Mouse (Mus musculus): ENCODE data around the gene Pex10. TPM values are rescaled to one million over a fixed set of nuclear protein-coding genes. Genes with fewer than 3 reads are reported as not detected.
"Not testable (repeated sequence)": the region's sequence is repeated elsewhere in the genome, so short reads cannot be mapped to it uniquely, and the experiment has no call there.

Gene Pex10
- polyA plus RNA-seq, 1 experiment from 2014 or later: 23.3 TPM

GRCm38 (mm10) chr4:155065970-155066833 is 614 bp upstream of the Pex10 start:
- ATAC-seq (ENCODE audit: insufficient number of reproducible peaks, insufficient read depth, low FRiP score, low TSS enrichment): peak; percentile 12; the same call in 1 of the 2 replicates
- H3K9me3 ChIP-seq: no peaks in the 10 kb centered on the region
- H3K9ac ChIP-seq: no peak overlapping the region
- peak overlapping the region; percentile 68 for H3K4me3 ChIP-seq
- H3K4me2 ChIP-seq (replicated peaks): peak overlapping the region; percentile 70
- peaks cover 29% of the 10 kb centered on the region for H3K36me3 ChIP-seq
- H3K27me3 ChIP-seq: no peaks in the 10 kb centered on the region
- H3K27ac ChIP-seq: peak overlapping the region; percentile 83
- H3K4me1 ChIP-seq: peaks cover 18% of the 10 kb centered on the region
- 3% methylated on average over 15 of the region's 15 CpGs for WGBS

DNA sequence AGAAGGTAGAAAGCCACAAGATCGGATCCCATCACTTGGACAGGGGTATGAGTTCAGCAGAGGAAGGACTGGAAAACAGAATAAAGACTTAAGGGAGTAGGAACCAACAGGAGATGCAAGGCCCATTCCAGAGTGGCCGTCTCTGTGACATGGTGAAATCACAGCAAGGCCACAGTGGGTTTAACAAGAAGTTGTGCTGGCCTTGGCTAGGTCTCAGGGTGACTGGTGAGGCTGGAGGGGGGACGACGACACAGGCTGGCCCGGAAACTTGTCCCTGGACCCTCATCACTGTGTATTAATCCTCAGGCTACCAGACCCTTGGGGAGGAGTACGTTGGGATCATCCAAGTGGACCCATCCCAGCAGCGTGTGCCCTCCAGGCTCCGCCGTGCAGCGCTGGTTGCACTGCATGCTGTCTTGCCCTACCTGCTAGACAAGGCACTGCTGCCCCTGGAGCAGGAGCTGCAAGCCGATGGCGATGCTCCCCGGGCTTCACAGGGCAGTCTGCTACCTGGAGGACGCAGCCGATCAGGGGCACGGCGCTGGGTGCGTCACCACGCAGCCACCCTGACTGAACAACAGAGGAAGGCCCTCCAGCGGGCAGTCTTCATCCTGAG is 1.6 kb downstream of the Pex10 start:
- peaks cover 51% of the 10 kb centered on the region for H3K36me3 ChIP-seq
- H3K4me2 ChIP-seq (replicated peaks): no peak overlapping the region
- 95% methylated on average over 20 of the region's 20 CpGs for WGBS
- no peak overlapping the region for H3K27ac ChIP-seq
- no peaks in the 10 kb centered on the region for H3K27me3 ChIP-seq
- ATAC-seq (ENCODE audit: insufficient number of reproducible peaks, insufficient read depth, low FRiP score, low TSS enrichment): no peak
- H3K4me1 ChIP-seq: peaks cover 9% of the 10 kb centered on the region
- no peak overlapping the region for H3K4me3 ChIP-seq
- H3K9ac ChIP-seq: no peak overlapping the region
- no peaks in the 10 kb centered on the region for H3K9me3 ChIP-seq

DNA sequence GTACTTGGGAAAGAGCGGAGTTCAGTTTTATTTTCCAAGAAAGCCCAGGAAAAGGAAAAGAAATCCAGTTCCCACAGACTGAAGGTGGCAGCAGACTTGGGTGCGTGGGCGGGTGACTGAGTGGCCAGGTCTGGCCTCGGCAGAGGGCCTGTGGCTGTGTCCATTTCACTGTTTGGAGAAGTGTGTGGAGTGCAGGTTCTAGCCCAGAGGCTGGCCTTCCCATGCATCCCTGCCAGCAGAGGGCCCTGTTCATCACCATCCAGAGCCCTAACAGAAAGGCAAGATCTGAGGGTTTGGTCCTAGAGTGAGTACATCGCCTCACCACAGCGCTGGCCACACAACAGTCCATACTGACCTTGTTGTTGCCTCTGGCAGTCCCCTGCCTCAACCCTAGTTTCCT is 2.4 kb downstream of the Pex10 start:
- Histone ChIP-seq H3K4me3 (no peak overlapping the region), H3K27ac (no peak overlapping the region), H3K9ac (no peak overlapping the region), H3K4me1 (peaks cover 9% of the 10 kb centered on the region), H3K4me2 (replicated peaks) (no peak overlapping the region), H3K27me3 (no peaks in the 10 kb centered on the region), H3K9me3 (no peaks in the 10 kb centered on the region), H3K36me3 (peaks cover 58% of the 10 kb centered on the region)
- no peak for ATAC-seq (ENCODE audit: insufficient number of reproducible peaks, insufficient read depth, low FRiP score, low TSS enrichment)
- WGBS: 86% methylated on average over 6 of the region's 6 CpGs

- H3K4me2 ChIP-seq (replicated peaks): no peak overlapping the region
- H3K9me3 ChIP-seq: no peaks in the 10 kb centered on the region
- H3K9ac ChIP-seq: no peak overlapping the region
- H3K27ac ChIP-seq: no peak overlapping the region
- no peak overlapping the region for H3K4me3 ChIP-seq
- ATAC-seq (ENCODE audit: insufficient number of reproducible peaks, insufficient read depth, low FRiP score, low TSS enrichment): no peak
- WGBS: 93% methylated on average over 13 of the region's 13 CpGs
- peaks cover 66% of the 10 kb centered on the region for H3K36me3 ChIP-seq
- no peaks in the 10 kb centered on the region for H3K27me3 ChIP-seq
- peaks cover 9% of the 10 kb centered on the region for H3K4me1 ChIP-seq
Observed at GRCm38 (mm10) chr4:155070199-155070598, 3.4 kb downstream of the Pex10 start.

DNA sequence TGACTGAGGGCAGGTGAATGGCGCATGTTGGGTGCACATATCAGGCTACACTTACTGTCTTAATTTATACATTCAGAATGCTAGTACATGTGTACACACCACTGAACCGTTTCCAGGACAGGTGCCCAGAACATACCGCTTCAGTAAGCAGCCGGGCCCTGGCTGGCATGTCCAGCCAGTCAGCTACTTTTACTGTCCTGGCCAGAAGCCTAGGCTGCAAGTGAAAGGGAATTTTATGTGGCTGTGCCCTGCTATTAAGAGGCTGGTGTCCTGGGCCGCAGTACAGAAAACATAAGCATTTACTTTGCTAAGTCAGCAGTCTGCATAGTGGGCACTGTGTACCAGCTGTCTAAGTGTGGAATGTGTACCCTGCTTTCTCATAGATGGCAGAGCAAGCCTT is 4.1 kb downstream of the Pex10 start:
- no peak for ATAC-seq (ENCODE audit: insufficient number of reproducible peaks, insufficient read depth, low FRiP score, low TSS enrichment)
- WGBS: 94% methylated on average over 5 of the region's 5 CpGs
- Histone ChIP-seq H3K27ac (no peak overlapping the region), H3K9me3 (no peaks in the 10 kb centered on the region), H3K4me3 (no peak overlapping the region), H3K4me1 (peaks cover 9% of the 10 kb centered on the region), H3K27me3 (no peaks in the 10 kb centered on the region), H3K9ac (no peak overlapping the region), H3K4me2 (replicated peaks) (no peak overlapping the region), H3K36me3 (peaks cover 74% of the 10 kb centered on the region)

GRCm38 (mm10) chr4:155074418-155074817 is 7.6 kb downstream of the Pex10 start:
- no peak for ATAC-seq (ENCODE audit: insufficient number of reproducible peaks, insufficient read depth, low FRiP score, low TSS enrichment)
- Histone ChIP-seq H3K4me2 (replicated peaks) (no peak overlapping the region), H3K27me3 (no peaks in the 10 kb centered on the region), H3K27ac (no peak overlapping the region), H3K4me3 (no peak overlapping the region), H3K9ac (no peak overlapping the region), H3K4me1 (no peaks in the 10 kb centered on the region), H3K36me3 (peaks cover 88% of the 10 kb centered on the region), H3K9me3 (no peaks in the 10 kb centered on the region)
- 77% methylated on average over 9 of the region's 9 CpGs for WGBS

DNA sequence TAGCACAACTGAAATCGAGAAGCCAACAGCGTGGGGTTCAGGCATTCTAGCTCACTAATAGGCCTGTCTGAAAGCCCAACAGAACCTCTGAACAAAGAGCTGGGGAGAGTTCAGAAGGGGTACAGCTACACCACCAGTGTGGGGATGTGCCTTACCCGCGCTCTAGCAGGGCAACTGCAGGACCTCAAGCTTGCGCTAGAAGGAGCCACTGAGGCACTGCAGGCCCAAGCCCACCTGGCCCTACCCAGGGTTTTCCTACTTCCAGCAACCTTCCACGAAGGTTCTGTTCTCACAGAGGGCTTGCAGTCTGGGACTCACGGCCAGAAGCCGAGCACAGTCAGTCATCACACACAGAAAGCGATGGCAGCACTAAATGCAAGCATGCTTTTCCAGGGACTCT is 8.3 kb downstream of the Pex10 start:
- Histone ChIP-seq H3K4me3 (no peak overlapping the region), H3K36me3 (peaks cover 88% of the 10 kb centered on the region), H3K27me3 (no peaks in the 10 kb centered on the region), H3K4me2 (replicated peaks) (no peak overlapping the region), H3K9me3 (no peaks in the 10 kb centered on the region), H3K4me1 (no peaks in the 10 kb centered on the region), H3K27ac (no peak overlapping the region), H3K9ac (no peak overlapping the region)
- ATAC-seq (ENCODE audit: insufficient number of reproducible peaks, insufficient read depth, low FRiP score, low TSS enrichment): no peak
- WGBS: 87% methylated on average over 9 of the region's 9 CpGs

GRCm38 (mm10) chr4:155075813-155076212 is 9.0 kb downstream of the Pex10 start:
- Histone ChIP-seq H3K9ac (no peak overlapping the region), H3K27me3 (no peaks in the 10 kb centered on the region), H3K36me3 (peaks cover 88% of the 10 kb centered on the region), H3K9me3 (no peaks in the 10 kb centered on the region), H3K27ac (no peak overlapping the region), H3K4me1 (no peaks in the 10 kb centered on the region), H3K4me2 (replicated peaks) (no peak overlapping the region), H3K4me3 (no peak overlapping the region)
- 91% methylated on average over 2 of the region's 2 CpGs for WGBS
- no peak for ATAC-seq (ENCODE audit: insufficient number of reproducible peaks, insufficient read depth, low FRiP score, low TSS enrichment)

DNA sequence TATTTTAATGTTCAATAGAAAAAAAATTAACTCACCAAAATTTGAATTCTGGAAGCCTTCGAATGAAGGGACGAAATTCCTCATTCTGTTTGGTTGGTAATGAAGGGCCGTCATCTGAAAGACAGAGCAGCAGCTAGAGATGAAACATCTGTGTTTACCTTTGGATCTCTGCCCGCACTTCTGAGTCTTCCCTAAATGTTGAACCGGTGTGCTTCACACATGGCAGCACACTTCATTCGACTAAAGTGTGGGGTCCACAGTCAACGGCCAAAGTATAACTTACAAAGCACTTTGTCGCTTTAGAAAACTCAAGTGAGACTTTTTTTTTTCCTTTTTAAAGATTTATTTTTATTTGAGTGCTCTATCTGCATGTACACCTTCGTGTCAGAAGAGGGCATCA is 9.9 kb downstream of the Pex10 start:
- H3K9ac ChIP-seq: no peak overlapping the region
- H3K4me2 ChIP-seq (replicated peaks): no peak overlapping the region
- no peaks in the 10 kb centered on the region for H3K9me3 ChIP-seq
- H3K27ac ChIP-seq: no peak overlapping the region
- peaks cover 85% of the 10 kb centered on the region for H3K36me3 ChIP-seq
- 86% methylated on average over 9 of the region's 9 CpGs for WGBS
- no peak for ATAC-seq (ENCODE audit: insufficient number of reproducible peaks, insufficient read depth, low FRiP score, low TSS enrichment)
- no peak overlapping the region for H3K4me3 ChIP-seq
- H3K4me1 ChIP-seq: no peaks in the 10 kb centered on the region
- H3K27me3 ChIP-seq: no peaks in the 10 kb centered on the region

DNA sequence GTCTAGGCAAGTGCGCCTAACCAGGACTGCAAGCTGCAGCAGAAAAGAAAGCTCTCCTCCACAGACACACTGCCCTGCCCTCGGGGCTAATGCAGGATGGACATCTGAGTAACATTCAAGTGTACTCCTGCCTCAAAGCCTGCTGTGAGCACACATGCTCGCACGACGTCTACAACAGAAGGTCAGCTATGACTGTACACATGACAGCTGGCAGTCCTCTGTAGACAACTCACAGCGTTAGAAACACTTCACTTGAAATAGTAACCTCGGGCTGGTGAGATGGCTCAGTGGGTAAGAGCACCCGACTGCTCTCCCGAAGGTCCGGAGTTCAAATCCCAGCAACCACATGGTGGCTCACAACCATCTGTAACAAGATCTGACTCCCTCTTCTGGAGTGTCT is 12.0 kb downstream of the Pex10 start:
- not testable (repeated sequence) for H3K27me3 ChIP-seq; ATAC-seq (ENCODE audit: insufficient number of reproducible peaks, insufficient read depth, low FRiP score, low TSS enrichment); H3K27ac ChIP-seq; H3K4me3 ChIP-seq; H3K9ac ChIP-seq; H3K4me2 ChIP-seq (replicated peaks); H3K4me1 ChIP-seq; H3K9me3 ChIP-seq
- WGBS: 92% methylated on average over 10 of the region's 10 CpGs
- H3K36me3 ChIP-seq: peaks cover 77% of the 10 kb centered on the region

DNA sequence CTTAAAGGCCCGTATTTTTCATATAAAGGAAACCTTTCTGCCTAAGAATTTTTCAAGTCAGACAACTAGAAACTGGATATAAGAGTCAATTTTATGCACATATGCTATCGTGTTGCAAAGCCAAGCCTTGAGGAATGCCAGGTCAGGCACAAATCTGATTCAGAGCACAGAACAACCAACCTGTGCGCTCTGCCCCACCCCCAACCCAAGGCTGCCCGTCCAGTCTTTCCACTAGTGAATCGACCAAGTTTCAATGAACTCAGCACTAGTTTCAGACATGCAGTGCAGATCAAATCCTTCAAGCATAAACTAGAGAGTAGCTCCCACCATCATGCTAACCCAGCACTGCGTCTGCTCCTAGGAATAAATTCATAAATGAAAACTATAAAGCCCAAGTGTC is 12.8 kb downstream of the Pex10 start:
- Histone ChIP-seq H3K9me3 (no peaks in the 10 kb centered on the region), H3K4me2 (replicated peaks) (no peak overlapping the region), H3K27ac (no peak overlapping the region), H3K9ac (no peak overlapping the region), H3K4me3 (no peak overlapping the region), H3K4me1 (peaks cover 4% of the 10 kb centered on the region), H3K27me3 (no peaks in the 10 kb centered on the region), H3K36me3 (peaks cover 70% of the 10 kb centered on the region)
- 84% methylated on average over 6 of the region's 6 CpGs for WGBS
- ATAC-seq (ENCODE audit: insufficient number of reproducible peaks, insufficient read depth, low FRiP score, low TSS enrichment): no peak

GRCm38 (mm10) chr4:155083553-155083952 is 16.7 kb downstream of the Pex10 start:
- 85% methylated on average over 4 of the region's 4 CpGs for WGBS
- Histone ChIP-seq H3K9ac (0 out of 2 replicates have a peak overlapping the region, but pooled peaks have one; percentile 9), H3K4me1 (peaks cover 20% of the 10 kb centered on the region), H3K36me3 (peaks cover 37% of the 10 kb centered on the region), H3K4me3 (no peak overlapping the region), H3K27ac (no peak overlapping the region), H3K9me3 (no peaks in the 10 kb centered on the region), H3K4me2 (replicated peaks) (no peak overlapping the region), H3K27me3 (no peaks in the 10 kb centered on the region)
- ATAC-seq (ENCODE audit: insufficient number of reproducible peaks, insufficient read depth, low FRiP score, low TSS enrichment): no peak

All from embryonic facial prominence, embryonic 12.5 days (tissue).